Mouse (Mus musculus): ENCODE data around the gene Lmntd1. TPM values are rescaled to one million over a fixed set of nuclear protein-coding genes. Genes with fewer than 3 reads are reported as not detected.

The Lmntd1 gene
- polyA plus RNA-seq, 1 experiment from 2014 or later = 0.04 TPM

DNA sequence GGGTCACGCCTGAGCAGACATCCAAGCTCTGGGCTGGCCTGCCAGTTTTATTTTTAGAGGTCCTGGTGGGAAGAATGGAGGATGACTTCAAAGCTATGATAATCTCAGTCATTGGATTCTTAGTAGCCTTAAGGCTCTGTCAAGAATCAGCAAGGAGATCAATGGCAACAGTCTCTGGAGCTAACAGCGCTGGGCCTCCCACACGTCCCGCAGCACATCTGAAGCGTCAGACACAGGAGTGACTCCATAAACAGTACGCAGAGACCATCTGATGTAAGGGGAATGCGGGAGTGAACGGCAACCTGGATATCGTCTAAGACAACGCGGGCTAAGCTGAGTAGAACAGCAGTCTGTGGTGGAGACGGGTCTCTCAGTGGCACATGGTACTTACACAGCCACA, 69.8 kb downstream of the Lmntd1 start:
- H3K27ac ChIP-seq = no peak overlapping the region
- H3K4me1 ChIP-seq = peaks cover 33% of the 10 kb centered on the region
- no peak for DNase-seq (ENCODE audit: low spot score)
- WGBS = 71% methylated on average over 12 of the region's 12 CpGs
- H3K27me3 ChIP-seq (ENCODE audit: low read depth, poor library complexity, severe bottlenecking) = no peaks in the 10 kb centered on the region
- no peak overlapping the region for H3K4me3 ChIP-seq
- H3K9me3 ChIP-seq (replicated peaks) = peaks cover 7% of the 10 kb centered on the region; the same call in 1 of the 2 replicates
- H3K36me3 ChIP-seq = no peaks in the 10 kb centered on the region

DNA sequence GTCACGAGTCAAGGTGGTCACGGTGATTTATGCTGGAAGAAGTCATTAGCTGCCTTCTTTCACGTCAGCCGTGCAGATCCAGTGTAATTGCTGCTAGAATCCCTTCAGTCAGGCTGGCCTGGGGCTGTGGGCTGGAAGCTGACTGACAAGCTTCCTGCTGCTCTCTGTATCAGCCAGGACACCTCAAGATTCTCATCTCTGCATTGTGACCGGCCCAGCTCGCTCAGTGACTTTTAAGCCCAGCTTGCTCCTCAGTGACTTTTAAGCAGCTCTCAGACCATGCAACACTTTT, 74.6 kb downstream of the Lmntd1 start:
- Histone ChIP-seq H3K27ac (peak overlapping the region; percentile 64), H3K4me3 (no peak overlapping the region), H3K4me1 (peaks cover 31% of the 10 kb centered on the region), H3K27me3 (ENCODE audit: low read depth, poor library complexity, severe bottlenecking) (no peaks in the 10 kb centered on the region), H3K9me3 (replicated peaks) (peaks cover 7% of the 10 kb centered on the region; the same call in 1 of the 2 replicates), H3K36me3 (no peaks in the 10 kb centered on the region)
- DNase-seq (ENCODE audit: low spot score) = peak; percentile 48
- WGBS = 43% methylated on average over 6 of the region's 6 CpGs

DNA sequence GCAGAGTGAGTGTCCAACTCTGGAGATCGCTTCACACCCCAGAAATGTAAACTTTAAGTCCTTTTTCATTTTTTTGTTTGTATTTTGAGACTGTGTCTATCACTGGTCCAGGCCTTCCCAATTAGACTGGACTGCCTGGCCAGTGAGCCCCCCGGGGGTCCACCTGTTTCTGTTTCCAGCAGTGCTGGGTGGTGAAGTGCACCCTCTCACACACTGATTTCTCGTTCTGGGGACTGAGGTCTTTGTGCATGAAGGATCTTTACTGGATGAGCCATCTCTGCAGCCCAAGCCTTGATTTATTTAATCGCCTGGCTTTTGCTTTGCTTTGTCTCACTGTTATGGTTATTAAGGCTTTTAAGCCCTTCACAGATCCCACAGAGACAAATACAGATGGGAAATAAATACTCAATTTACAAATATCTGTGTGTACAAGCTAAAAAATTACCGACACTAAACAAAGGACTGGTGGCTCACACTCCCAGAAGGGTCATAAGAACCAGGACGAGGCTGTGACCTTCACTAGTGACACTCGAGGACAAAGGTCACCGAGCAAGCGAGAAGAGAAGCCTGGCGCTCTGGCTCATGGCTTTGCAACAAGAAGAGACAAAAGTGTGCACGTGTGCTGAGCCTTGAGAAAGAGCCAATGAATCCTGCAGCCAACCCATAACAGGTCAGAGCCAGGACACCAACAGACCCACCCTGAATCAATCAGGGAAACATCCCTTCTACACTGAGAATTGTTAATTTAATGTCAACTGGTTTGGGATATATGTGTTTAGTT, 75.1 kb downstream of the Lmntd1 start:
- Histone ChIP-seq H3K9me3 (replicated peaks) (peaks cover 7% of the 10 kb centered on the region; the same call in 1 of the 2 replicates), H3K27me3 (ENCODE audit: low read depth, poor library complexity, severe bottlenecking) (no peaks in the 10 kb centered on the region), H3K4me1 (peaks cover 31% of the 10 kb centered on the region), H3K4me3 (no peak overlapping the region), H3K27ac (peak overlapping the region; percentile 64), H3K36me3 (no peaks in the 10 kb centered on the region)
- 51% methylated on average over 11 of the region's 11 CpGs for WGBS
- DNase-seq (ENCODE audit: low spot score) = no peak

GRCm38 (mm10) chr6:145530464-145530863, 83.7 kb downstream of the Lmntd1 start:
- DNase-seq (ENCODE audit: low spot score) = no peak
- 69% methylated on average over 3 of the region's 3 CpGs for WGBS
- Histone ChIP-seq H3K27ac (no peak overlapping the region), H3K4me3 (no peak overlapping the region), H3K27me3 (ENCODE audit: low read depth, poor library complexity, severe bottlenecking) (no peaks in the 10 kb centered on the region), H3K36me3 (no peaks in the 10 kb centered on the region), H3K4me1 (no peaks in the 10 kb centered on the region), H3K9me3 (replicated peaks) (no peaks in the 10 kb centered on the region)

DNA sequence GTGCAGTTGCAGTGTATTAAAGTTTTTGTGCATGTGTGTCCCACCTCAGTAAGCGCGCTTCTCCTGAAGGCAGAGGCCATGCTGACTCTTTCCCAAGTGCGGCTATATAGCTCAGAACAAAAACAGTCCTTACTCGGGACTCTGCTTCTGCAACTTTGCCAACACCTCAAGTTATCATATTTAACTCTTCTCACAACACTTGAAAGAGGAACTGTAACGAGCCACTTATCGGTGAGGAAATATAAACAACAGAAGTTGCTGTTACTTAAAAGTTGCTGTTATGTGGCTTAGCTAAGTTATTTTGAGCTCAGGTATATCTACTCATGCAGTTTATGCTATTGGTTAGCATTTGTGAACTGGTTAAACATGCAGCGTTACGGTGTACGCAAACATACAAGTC, 90.8 kb downstream of the Lmntd1 start:
- no peak overlapping the region for H3K27ac ChIP-seq
- no peak overlapping the region for H3K4me3 ChIP-seq
- no peaks in the 10 kb centered on the region for H3K27me3 ChIP-seq (ENCODE audit: low read depth, poor library complexity, severe bottlenecking)
- DNase-seq (ENCODE audit: low spot score) = no peak
- 93% methylated on average over 9 of the region's 9 CpGs for WGBS
- no peaks in the 10 kb centered on the region for H3K9me3 ChIP-seq (replicated peaks)
- H3K4me1 ChIP-seq = no peaks in the 10 kb centered on the region
- no peaks in the 10 kb centered on the region for H3K36me3 ChIP-seq

GRCm38 (mm10) chr6:145522617-145523016, 91.5 kb downstream of the Lmntd1 start:
- no peaks in the 10 kb centered on the region for H3K9me3 ChIP-seq (replicated peaks)
- DNase-seq (ENCODE audit: low spot score) = no peak
- peak overlapping the region; percentile 6; the same call in 1 of the 2 replicates for H3K27ac ChIP-seq
- no peaks in the 10 kb centered on the region for H3K4me1 ChIP-seq
- WGBS = 93% methylated on average over 12 of the region's 12 CpGs
- no peak overlapping the region for H3K4me3 ChIP-seq
- no peaks in the 10 kb centered on the region for H3K27me3 ChIP-seq (ENCODE audit: low read depth, poor library complexity, severe bottlenecking)
- no peaks in the 10 kb centered on the region for H3K36me3 ChIP-seq

DNA sequence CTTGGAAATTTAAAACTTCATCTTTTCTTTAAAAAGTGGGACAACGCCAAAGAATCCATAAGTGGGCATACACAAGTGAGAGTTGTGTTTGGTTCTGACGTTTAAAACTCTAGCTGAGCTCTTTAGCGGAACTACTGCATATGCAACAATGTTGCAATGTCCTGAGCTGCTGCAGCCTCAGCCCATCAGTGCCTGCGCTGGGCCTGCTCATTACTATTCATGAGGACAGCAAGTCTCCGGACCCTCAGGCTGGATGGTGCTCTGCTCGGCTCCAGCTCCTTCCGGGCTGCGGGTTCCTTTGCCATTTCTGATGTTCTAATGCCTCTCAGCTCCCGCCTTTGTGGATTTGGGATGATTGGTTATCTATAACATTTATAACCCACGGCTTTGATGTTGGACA, 97.1 kb downstream of the Lmntd1 start:
- no peaks in the 10 kb centered on the region for H3K36me3 ChIP-seq
- no peaks in the 10 kb centered on the region for H3K9me3 ChIP-seq (replicated peaks)
- H3K27me3 ChIP-seq (ENCODE audit: low read depth, poor library complexity, severe bottlenecking) = no peaks in the 10 kb centered on the region
- peaks cover 22% of the 10 kb centered on the region for H3K4me1 ChIP-seq
- H3K4me3 ChIP-seq = no peak overlapping the region
- no peak for DNase-seq (ENCODE audit: low spot score)
- 57% methylated on average over 10 of the region's 10 CpGs for WGBS
- no peak overlapping the region for H3K27ac ChIP-seq

DNA sequence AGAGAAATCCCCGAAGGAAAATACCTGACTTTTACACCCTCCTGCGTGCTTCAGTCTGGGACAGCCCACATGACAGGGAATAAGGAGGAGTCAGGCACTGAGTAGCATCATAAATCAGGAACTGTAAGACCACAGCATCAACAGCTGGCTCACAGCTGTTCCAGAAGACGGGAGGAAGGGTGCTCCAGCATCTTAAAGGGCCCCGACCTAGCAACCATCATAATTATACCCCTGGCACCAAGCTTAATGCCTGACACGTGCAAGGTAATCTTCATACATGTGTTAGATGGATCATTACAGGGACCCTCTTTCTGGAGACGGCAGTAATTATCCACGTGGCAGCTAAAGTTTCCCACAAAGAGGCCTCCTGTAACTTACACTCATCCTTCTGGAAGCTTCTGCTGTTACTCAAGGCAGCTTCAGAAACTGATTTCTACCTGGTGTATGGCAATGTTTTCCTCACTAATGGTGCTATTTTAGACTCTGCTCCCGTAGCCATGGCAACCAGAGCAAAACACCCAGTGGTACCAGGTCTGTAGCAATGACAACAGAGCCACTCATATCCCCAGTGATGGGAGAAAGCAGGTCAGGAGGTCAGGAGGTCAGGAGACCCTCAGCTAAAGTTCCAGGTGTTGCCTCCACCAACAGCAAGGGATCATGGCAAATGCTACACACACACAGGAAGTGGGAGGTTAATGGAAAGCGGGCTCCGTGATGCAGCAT, 98.1 kb downstream of the Lmntd1 start:
- no peaks in the 10 kb centered on the region for H3K27me3 ChIP-seq (ENCODE audit: low read depth, poor library complexity, severe bottlenecking)
- DNase-seq (ENCODE audit: low spot score) = peak; percentile 62
- no peaks in the 10 kb centered on the region for H3K9me3 ChIP-seq (replicated peaks)
- H3K27ac ChIP-seq = peak overlapping the region; percentile 64
- WGBS = 30% methylated on average over 10 of the region's 10 CpGs
- peaks cover 28% of the 10 kb centered on the region for H3K4me1 ChIP-seq
- H3K36me3 ChIP-seq = no peaks in the 10 kb centered on the region
- H3K4me3 ChIP-seq = no peak overlapping the region

GRCm38 (mm10) chr6:145511265-145511664, 102.9 kb downstream of the Lmntd1 start:
- 45% methylated on average over 8 of the region's 8 CpGs for WGBS
- DNase-seq (ENCODE audit: low spot score) = no peak

DNA sequence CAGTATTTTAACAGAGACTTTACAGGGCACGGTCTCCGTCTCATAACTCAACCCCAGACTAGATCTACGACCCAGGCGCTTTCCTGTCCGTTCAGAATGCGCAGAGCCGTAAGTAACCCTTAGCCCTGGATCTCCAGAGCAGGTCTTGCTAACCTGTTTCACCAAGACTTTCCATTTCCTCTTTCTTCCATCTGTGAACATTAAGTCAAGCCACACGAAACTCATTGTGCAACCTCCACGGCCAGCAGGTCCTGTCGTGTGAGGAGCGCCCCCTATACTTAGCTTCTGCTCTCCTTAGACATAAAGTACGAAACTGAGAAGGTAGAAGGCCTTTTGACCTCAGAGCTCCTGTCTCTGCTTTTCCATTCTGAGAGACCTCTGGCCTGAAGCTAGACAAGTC, 105.3 kb downstream of the Lmntd1 start:
- H3K27me3 ChIP-seq (ENCODE audit: low read depth, poor library complexity, severe bottlenecking) = no peaks in the 10 kb centered on the region
- peaks cover 15% of the 10 kb centered on the region for H3K4me1 ChIP-seq
- no peaks in the 10 kb centered on the region for H3K9me3 ChIP-seq (replicated peaks)
- WGBS = 84% methylated on average over 12 of the region's 12 CpGs
- H3K36me3 ChIP-seq = no peaks in the 10 kb centered on the region
- H3K4me3 ChIP-seq = no peak overlapping the region
- H3K27ac ChIP-seq = no peak overlapping the region; the same call in 1 of the 2 replicates
- no peak for DNase-seq (ENCODE audit: low spot score)

More at GRCm38 (mm10) chr6:145511265-145511664, 102.9 kb downstream of the Lmntd1 start:
- Histone ChIP-seq H3K4me3 (no peak overlapping the region), H3K4me1 (peaks cover 28% of the 10 kb centered on the region), H3K9me3 (replicated peaks) (no peaks in the 10 kb centered on the region), H3K27me3 (ENCODE audit: low read depth, poor library complexity, severe bottlenecking) (no peaks in the 10 kb centered on the region), H3K36me3 (no peaks in the 10 kb centered on the region), H3K27ac (no peak overlapping the region)

- Histone ChIP-seq H3K27ac (no peak overlapping the region), H3K27me3 (ENCODE audit: low read depth, poor library complexity, severe bottlenecking) (no peaks in the 10 kb centered on the region), H3K4me1 (0 out of 2 replicates have a peak, but pooled peaks cover 3% of the 10 kb centered on the region), H3K4me3 (no peak overlapping the region), H3K9me3 (replicated peaks) (no peaks in the 10 kb centered on the region), H3K36me3 (no peaks in the 10 kb centered on the region)
- DNase-seq (ENCODE audit: low spot score) = no peak
- WGBS = 87% methylated on average over 7 of the region's 7 CpGs
These were observed 112.4 kb downstream of the Lmntd1 start for GRCm38 (mm10) chr6:145501751-145502150.

- no peaks in the 10 kb centered on the region for H3K36me3 ChIP-seq
- H3K27ac ChIP-seq = peak overlapping the region; percentile 50; the same call in 1 of the 2 replicates
- H3K9me3 ChIP-seq (replicated peaks) = no peaks in the 10 kb centered on the region
- no peak for DNase-seq (ENCODE audit: low spot score)
- no peak overlapping the region for H3K4me3 ChIP-seq
- no peaks in the 10 kb centered on the region for H3K27me3 ChIP-seq (ENCODE audit: low read depth, poor library complexity, severe bottlenecking)
- H3K4me1 ChIP-seq = 0 out of 2 replicates have a peak, but pooled peaks cover 3% of the 10 kb centered on the region
- WGBS = 84% methylated on average over 19 of the region's 19 CpGs
These were observed 114.3 kb downstream of the Lmntd1 start for GRCm38 (mm10) chr6:145499574-145500546.
